Mouse (Mus musculus) small intestine, adult 2 months (tissue): Measurements from ENCODE around the gene 1810013L24Rik. TPM values are rescaled to one million over a fixed set of nuclear protein-coding genes. Genes with fewer than 3 reads are reported as not detected.

Experiments used
- H3K27ac ChIP-seq: fragments of 200-500 bp; 2 replicates; pipeline ENCODE4 v1.5.1; 2012; ENCODE audit warnings: low read depth, low read length, control low read depth, inconsistent platforms; ENCODE audit not compliant: insufficient read depth
- H3K27me3 ChIP-seq: fragments of 200-500 bp; 2 replicates; pipeline ENCODE4 v1.6.1; 2012; ENCODE audit warnings: mild to moderate bottlenecking, moderate library complexity, low read length, inconsistent platforms; ENCODE audit not compliant: control insufficient read depth, insufficient read depth
- H3K36me3 ChIP-seq: fragments of 200-500 bp; 2 replicates; pipeline ENCODE4 v1.6.1; 2012; ENCODE audit warnings: mild to moderate bottlenecking, low read length, control low read depth, inconsistent platforms; ENCODE audit not compliant: control insufficient read depth, insufficient read depth
- H3K4me1 ChIP-seq: fragments of 200-500 bp; 2 replicates; pipeline ENCODE4 v1.6.1; 2012; ENCODE audit warnings: low read length, inconsistent platforms, mixed read lengths; ENCODE audit not compliant: control insufficient read depth, insufficient read depth, insufficient read length
- H3K4me3 ChIP-seq: fragments of 200-500 bp; 2 replicates; pipeline ENCODE4 v1.5.1; 2012; ENCODE audit warnings: low read depth, mild to moderate bottlenecking, control low read depth, inconsistent platforms, low read length, moderate library complexity
- CTCF ChIP-seq: fragments of 200-500 bp; IDR thresholded peaks from 2 replicates; pipeline ENCODE4 v1.5.1; 2012; ENCODE audit warnings: low read depth, mild to moderate bottlenecking, control low read depth, inconsistent platforms, low read length, moderate library complexity, mixed read lengths; ENCODE audit not compliant: insufficient replicate concordance, insufficient read length; ENCODE audit errors: extremely low read depth
- POLR2A ChIP-seq: fragments of 200-500 bp; IDR thresholded peaks from 2 replicates; pipeline ENCODE4 v1.6.1; 2012; ENCODE audit warnings: low read depth, mild to moderate bottlenecking, control low read depth, inconsistent platforms, low read length, moderate library complexity
- WGBS: fragments of 180-500 bp; shearing (Covaris S2); methylation state at CpG from one replicate; pipeline ENCODE4 v1.1.7; 2018; 5-methylcytosine and 5-hydroxymethylcytosine counted together
- polyA plus RNA-seq: library from polyadenylated mRNA; depleted of rRNA; stranded (reverse); fragments of >200 nt; gene quantifications from 2 replicates; pipeline ENCODE4 v1.2.3, GENCODE M21; 2012; rRNA removed

1810013L24Rik gene
- 5.7 and 12.7 TPM in 2 replicates for polyA plus RNA-seq

- H3K27ac ChIP-seq, result peak within 1 kb of the TSS; percentile 98
- peak within 1 kb of the TSS; percentile 97 for H3K4me3 ChIP-seq
- under 1% methylated on average over 80 of the region's 80 CpGs for WGBS
- H3K27me3 ChIP-seq, result no peaks in the 10 kb centered on the region
- H3K36me3 ChIP-seq, result peaks cover 11% of the 10 kb centered on the region; the same call in 1 of the 2 replicates
- H3K4me1 ChIP-seq, result no peaks in the 10 kb centered on the region; the same call in 1 of the 2 replicates
- peak; percentile 95 for TF ChIP-seq POLR2A
- no peak for TF ChIP-seq CTCF
Measured at GRCm38 (mm10) chr16:8829564-8830359, at the start of gene 1810013L24Rik. Gene 1810013L24Rik, plus strand, starts transcription at chr16:8830100.

DNA sequence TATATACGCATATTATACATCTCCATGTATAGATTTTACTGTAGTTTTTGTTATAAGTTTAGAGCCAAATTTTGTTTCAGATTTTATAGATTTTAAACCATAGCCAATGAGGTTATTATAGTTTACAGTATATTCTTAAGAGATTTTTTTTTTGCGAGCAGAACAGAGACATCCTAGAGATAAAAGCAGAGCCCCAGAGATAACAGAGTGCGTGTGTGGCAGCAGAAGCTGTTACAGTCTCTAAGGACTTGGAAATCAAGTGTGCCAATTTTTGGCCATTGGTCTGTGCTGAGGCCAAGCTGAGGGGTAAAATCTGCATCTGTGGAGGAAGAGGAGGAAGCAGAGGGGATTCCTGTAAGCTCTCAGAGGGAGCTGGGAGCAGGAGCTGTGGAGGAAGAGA, 49.7 kb upstream of the 1810013L24Rik start:
- Histone ChIP-seq H3K27ac (no peak overlapping the region), H3K27me3 (no peaks in the 10 kb centered on the region), H3K4me3 (no peak overlapping the region), H3K36me3 (no peaks in the 10 kb centered on the region), H3K4me1 (peaks cover 2% of the 10 kb centered on the region; the same call in 1 of the 2 replicates)
- no peak for TF ChIP-seq POLR2A
- no peak for TF ChIP-seq CTCF
- WGBS, result 59% methylated on average over 3 of the region's 3 CpGs

DNA sequence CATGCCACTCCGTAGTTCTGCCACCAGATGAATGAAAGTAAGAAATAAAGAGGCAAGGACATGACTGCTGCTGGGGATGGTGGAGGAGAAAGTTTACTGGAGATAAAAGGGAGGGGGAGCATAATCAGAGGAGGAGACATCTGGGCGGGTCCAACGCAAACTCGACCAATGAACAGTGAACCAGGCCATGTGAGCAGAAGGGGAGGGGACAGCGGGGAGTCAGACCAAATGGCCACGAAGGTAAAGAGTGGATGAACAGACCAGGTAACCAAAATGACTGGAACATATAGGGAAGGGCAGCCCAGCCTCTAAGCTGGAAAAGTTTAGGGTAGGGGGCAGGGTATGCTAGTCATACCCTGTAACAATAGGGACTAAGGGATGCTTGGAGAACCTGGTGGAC, 48.7 kb upstream of the 1810013L24Rik start:
- no peaks in the 10 kb centered on the region for H3K36me3 ChIP-seq
- H3K27me3 ChIP-seq, result no peaks in the 10 kb centered on the region
- peaks cover 2% of the 10 kb centered on the region; the same call in 1 of the 2 replicates for H3K4me1 ChIP-seq
- H3K27ac ChIP-seq, result no peak overlapping the region
- TF ChIP-seq CTCF (no peak), POLR2A (no peak)
- H3K4me3 ChIP-seq, result no peak overlapping the region
- WGBS, result 69% methylated on average over 6 of the region's 6 CpGs

DNA sequence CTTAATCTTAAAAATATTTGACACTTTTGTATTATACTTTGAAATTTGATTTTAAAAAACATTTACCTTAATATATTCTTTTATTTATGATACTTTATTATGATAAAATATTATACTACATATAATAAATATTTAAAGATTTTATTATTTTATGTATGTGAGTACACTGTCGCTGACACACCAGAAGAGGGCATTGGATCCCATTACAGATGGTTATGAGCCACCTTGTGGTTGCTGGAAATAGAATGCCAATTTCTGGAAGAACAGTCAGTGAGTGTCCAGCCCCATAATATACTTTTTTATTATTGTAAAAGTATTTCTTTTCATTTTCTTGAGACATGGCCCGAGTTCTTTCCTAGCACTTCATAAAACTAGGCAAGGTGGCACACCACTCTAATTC, 48.2 kb upstream of the 1810013L24Rik start:
- Histone ChIP-seq H3K27me3 (no peaks in the 10 kb centered on the region), H3K36me3 (no peaks in the 10 kb centered on the region), H3K4me3 (no peak overlapping the region), H3K4me1 (peaks cover 2% of the 10 kb centered on the region; the same call in 1 of the 2 replicates), H3K27ac (no peak overlapping the region)
- TF ChIP-seq POLR2A (no peak), CTCF (no peak)
- 95% methylated on average over 2 of the region's 2 CpGs for WGBS

DNA sequence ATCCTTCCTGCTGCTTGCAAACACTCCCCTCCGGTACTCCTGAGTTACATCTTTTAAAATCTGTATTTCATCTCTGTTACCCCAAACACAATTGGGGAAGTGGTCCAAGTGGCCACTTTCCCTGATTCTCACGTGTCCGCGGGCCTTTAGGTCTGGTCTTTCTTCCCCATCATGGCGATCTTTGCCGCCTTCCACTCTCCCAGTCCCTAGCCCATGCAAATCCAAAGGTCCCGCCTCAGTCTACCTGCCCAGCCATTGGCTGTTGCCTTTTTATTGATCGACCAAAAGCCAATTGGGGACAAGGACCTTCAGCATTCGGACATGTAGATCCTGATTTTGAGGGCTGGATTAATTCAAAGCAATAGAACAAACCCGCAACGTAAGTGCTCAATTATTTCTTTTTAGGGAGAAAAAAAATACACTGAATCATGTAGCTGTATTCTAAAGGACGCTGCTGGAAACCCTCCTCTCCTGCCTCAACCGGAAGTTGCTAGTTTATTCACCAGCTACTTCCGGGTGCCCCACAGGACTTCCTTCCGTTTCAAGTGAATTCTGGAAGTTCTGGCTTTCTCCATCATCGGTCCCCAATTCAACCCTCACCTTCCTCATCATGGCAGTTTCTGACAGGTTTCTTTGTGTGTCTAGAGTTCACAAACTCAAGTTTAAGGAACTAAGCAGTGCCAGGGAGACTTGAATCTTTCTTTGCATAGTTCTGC, 46.5 kb upstream of the 1810013L24Rik start:
- H3K4me3 ChIP-seq, result no peak overlapping the region
- WGBS, result 80% methylated on average over 16 of the region's 16 CpGs
- no peaks in the 10 kb centered on the region for H3K27me3 ChIP-seq

GRCm38 (mm10) chr16:8784753-8785152, 45.1 kb upstream of the 1810013L24Rik start:
- WGBS, result 8% methylated on average over 3 of the region's 3 CpGs
- no peak for TF ChIP-seq POLR2A

More for the DNA sequence above, 46.5 kb upstream of the 1810013L24Rik start:
- Histone ChIP-seq H3K4me1 (peaks cover 2% of the 10 kb centered on the region; the same call in 1 of the 2 replicates), H3K36me3 (no peaks in the 10 kb centered on the region), H3K27ac (no peak overlapping the region)
- TF ChIP-seq CTCF, result no peak
- TF ChIP-seq POLR2A, result no peak

DNA sequence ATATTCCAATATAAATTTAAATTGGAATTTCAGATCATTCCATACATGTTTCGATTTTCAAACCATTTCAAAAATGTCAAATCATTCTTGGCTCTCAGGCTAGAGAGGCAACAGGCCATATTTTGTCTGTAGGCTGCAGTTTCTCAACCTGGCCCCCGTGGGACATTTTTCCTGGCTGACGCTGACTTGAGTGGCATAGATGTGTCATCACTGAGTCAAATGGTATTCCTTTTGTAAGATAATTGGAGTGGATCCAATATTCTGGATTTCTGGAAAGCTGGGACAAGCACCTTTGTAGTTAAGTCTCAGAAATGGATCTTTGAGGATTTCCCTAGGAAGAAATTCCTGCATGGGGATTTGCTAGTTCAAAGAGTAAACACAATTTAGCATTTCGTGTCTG, 39.0 kb upstream of the 1810013L24Rik start:
- Histone ChIP-seq H3K36me3 (no peaks in the 10 kb centered on the region), H3K4me3 (no peak overlapping the region), H3K27me3 (no peaks in the 10 kb centered on the region), H3K4me1 (no peaks in the 10 kb centered on the region), H3K27ac (no peak overlapping the region)
- 77% methylated on average over 4 of the region's 4 CpGs for WGBS
- TF ChIP-seq POLR2A (no peak), CTCF (no peak)

More at GRCm38 (mm10) chr16:8784753-8785152, 45.1 kb upstream of the 1810013L24Rik start:
- Histone ChIP-seq H3K36me3 (no peaks in the 10 kb centered on the region), H3K4me3 (no peak overlapping the region), H3K27me3 (no peaks in the 10 kb centered on the region), H3K4me1 (peaks cover 2% of the 10 kb centered on the region; the same call in 1 of the 2 replicates), H3K27ac (no peak overlapping the region)
